Mouse (Mus musculus): Measurements from ENCODE around the gene Lhx6. TPM values are rescaled to one million over a fixed set of nuclear protein-coding genes. Genes with fewer than 3 reads are reported as not detected.

Lhx6 gene
- polyA plus RNA-seq, 1 experiment: 1.4 TPM

GRCm38 (mm10) chr2:36092748-36093147 is 12.5 kb downstream of the Lhx6 start:
- Histone ChIP-seq H3K36me3 (ENCODE audit: control insufficient read depth, insufficient read depth, low read length) (no peaks in the 10 kb centered on the region), H3K4me1 (ENCODE audit: control insufficient read depth, insufficient read depth, low read length) (no peaks in the 10 kb centered on the region; the same call in 1 of the 2 replicates), H3K27me3 (replicated peaks; ENCODE audit: control insufficient read depth, insufficient read depth, low read length) (peaks cover 2% of the 10 kb centered on the region; the same call in 1 of the 2 replicates), H3K4me3 (ENCODE audit: insufficient read depth, low read depth, low read length) (no peak overlapping the region), H3K27ac (ENCODE audit: insufficient read depth, low read depth, low read length) (no peak overlapping the region)
- TF ChIP-seq POLR2A (IDR thresholded peaks at IDR 0.05; ENCODE audit: low read depth, low read length): no peak
- TF ChIP-seq CTCF (conservative IDR thresholded peaks at IDR 0.05; ENCODE audit: insufficient read depth, insufficient read length, low read depth, low read length): no peak
- 24% methylated on average over 4 of the region's 4 CpGs for WGBS
- DNase-seq: peak; percentile 60

- no peak for TF ChIP-seq CTCF (conservative IDR thresholded peaks at IDR 0.05; ENCODE audit: insufficient read depth, insufficient read length, low read depth, low read length)
- no peak for TF ChIP-seq POLR2A (IDR thresholded peaks at IDR 0.05; ENCODE audit: low read depth, low read length)
- no peak overlapping the region for H3K27ac ChIP-seq (ENCODE audit: insufficient read depth, low read depth, low read length)
- WGBS: 17% methylated on average over 70 of the region's 70 CpGs
- DNase-seq: peak; percentile 64
- no peaks in the 10 kb centered on the region; the same call in 1 of the 2 replicates for H3K27me3 ChIP-seq (replicated peaks; ENCODE audit: control insufficient read depth, insufficient read depth, low read length)
- H3K36me3 ChIP-seq (ENCODE audit: control insufficient read depth, insufficient read depth, low read length): no peaks in the 10 kb centered on the region
- H3K4me1 ChIP-seq (ENCODE audit: control insufficient read depth, insufficient read depth, low read length): no peaks in the 10 kb centered on the region; the same call in 1 of the 2 replicates
- peak overlapping the region; percentile 31 for H3K4me3 ChIP-seq (ENCODE audit: insufficient read depth, low read depth, low read length)
Observed at GRCm38 (mm10) chr2:36090853-36091741, 14.1 kb downstream of the Lhx6 start.

- 67% methylated on average over 3 of the region's 3 CpGs for WGBS
- Histone ChIP-seq H3K27ac (ENCODE audit: insufficient read depth, low read depth, low read length) (no peak overlapping the region), H3K4me3 (ENCODE audit: insufficient read depth, low read depth, low read length) (no peak overlapping the region), H3K27me3 (replicated peaks; ENCODE audit: control insufficient read depth, insufficient read depth, low read length) (no peaks in the 10 kb centered on the region; the same call in 1 of the 2 replicates), H3K4me1 (ENCODE audit: control insufficient read depth, insufficient read depth, low read length) (no peaks in the 10 kb centered on the region; the same call in 1 of the 2 replicates), H3K36me3 (ENCODE audit: control insufficient read depth, insufficient read depth, low read length) (no peaks in the 10 kb centered on the region)
- DNase-seq: no peak
- TF ChIP-seq CTCF (conservative IDR thresholded peaks at IDR 0.05; ENCODE audit: insufficient read depth, insufficient read length, low read depth, low read length): no peak
- TF ChIP-seq POLR2A (IDR thresholded peaks at IDR 0.05; ENCODE audit: low read depth, low read length): no peak
Observed at GRCm38 (mm10) chr2:36089190-36089589, 16.0 kb downstream of the Lhx6 start.

- no peaks in the 10 kb centered on the region for H3K27me3 ChIP-seq (replicated peaks; ENCODE audit: control insufficient read depth, insufficient read depth, low read length)
- H3K4me3 ChIP-seq (ENCODE audit: insufficient read depth, low read depth, low read length): no peak overlapping the region
- H3K27ac ChIP-seq (ENCODE audit: insufficient read depth, low read depth, low read length): no peak overlapping the region
- H3K4me1 ChIP-seq (ENCODE audit: control insufficient read depth, insufficient read depth, low read length): no peaks in the 10 kb centered on the region
- no peak for DNase-seq
- TF ChIP-seq POLR2A (IDR thresholded peaks at IDR 0.05; ENCODE audit: low read depth, low read length): no peak
- no peak for TF ChIP-seq CTCF (conservative IDR thresholded peaks at IDR 0.05; ENCODE audit: insufficient read depth, insufficient read length, low read depth, low read length)
- no peaks in the 10 kb centered on the region for H3K36me3 ChIP-seq (ENCODE audit: control insufficient read depth, insufficient read depth, low read length)
- 96% methylated on average over 1 of the region's 1 CpGs for WGBS
Observed at GRCm38 (mm10) chr2:36085041-36085440, 20.2 kb downstream of the Lhx6 start.

- Histone ChIP-seq H3K27me3 (replicated peaks; ENCODE audit: control insufficient read depth, insufficient read depth, low read length) (no peaks in the 10 kb centered on the region), H3K4me3 (ENCODE audit: insufficient read depth, low read depth, low read length) (no peak overlapping the region), H3K36me3 (ENCODE audit: control insufficient read depth, insufficient read depth, low read length) (no peaks in the 10 kb centered on the region), H3K27ac (ENCODE audit: insufficient read depth, low read depth, low read length) (no peak overlapping the region), H3K4me1 (ENCODE audit: control insufficient read depth, insufficient read depth, low read length) (no peaks in the 10 kb centered on the region)
- TF ChIP-seq CTCF (conservative IDR thresholded peaks at IDR 0.05; ENCODE audit: insufficient read depth, insufficient read length, low read depth, low read length) (no peak), POLR2A (IDR thresholded peaks at IDR 0.05; ENCODE audit: low read depth, low read length) (no peak)
- no peak for DNase-seq
- 84% methylated on average over 9 of the region's 9 CpGs for WGBS
Observed at GRCm38 (mm10) chr2:36082802-36083580, 22.2 kb downstream of the Lhx6 start.

GRCm38 (mm10) chr2:36081446-36081845 is 23.8 kb downstream of the Lhx6 start:
- no peaks in the 10 kb centered on the region for H3K27me3 ChIP-seq (replicated peaks; ENCODE audit: control insufficient read depth, insufficient read depth, low read length)
- H3K4me1 ChIP-seq (ENCODE audit: control insufficient read depth, insufficient read depth, low read length): no peaks in the 10 kb centered on the region
- 18% methylated on average over 9 of the region's 9 CpGs for WGBS
- H3K36me3 ChIP-seq (ENCODE audit: control insufficient read depth, insufficient read depth, low read length): no peaks in the 10 kb centered on the region
- TF ChIP-seq POLR2A (IDR thresholded peaks at IDR 0.05; ENCODE audit: low read depth, low read length) (no peak), CTCF (conservative IDR thresholded peaks at IDR 0.05; ENCODE audit: insufficient read depth, insufficient read length, low read depth, low read length) (no peak)
- peak; percentile 18 for DNase-seq
- no peak overlapping the region for H3K4me3 ChIP-seq (ENCODE audit: insufficient read depth, low read depth, low read length)
- H3K27ac ChIP-seq (ENCODE audit: insufficient read depth, low read depth, low read length): no peak overlapping the region

All from kidney, adult 2 months (tissue).